In the genomic region with DNA sequence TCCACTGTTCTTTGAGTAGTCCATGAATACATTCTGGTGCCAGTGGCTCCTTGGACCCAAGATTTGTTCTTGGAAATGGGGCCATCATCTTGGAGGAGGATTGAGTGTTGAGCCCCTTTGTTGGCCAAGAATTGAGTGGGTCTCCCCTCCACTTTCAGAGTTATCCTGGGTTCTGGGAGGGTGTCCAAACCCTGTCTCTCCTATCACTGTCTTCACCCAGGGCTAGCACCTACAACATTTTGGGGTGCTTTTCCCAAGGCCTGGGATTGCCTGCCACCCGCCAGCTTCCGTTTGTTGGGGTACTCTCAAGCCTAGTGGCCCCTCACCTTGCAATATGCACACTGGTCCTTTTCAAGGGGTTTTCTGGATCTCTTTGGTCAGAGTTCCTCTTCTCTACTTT, we compare ENCODE assay signal across 17 mouse cellular contexts.
DNase-seq lines count a peak whose midpoint lies in the region.
"Had no signal": no experiment of that assay in that cellular context is flagged by ENCODE, and none has a peak within 500 bp of the region (broad histone marks: within the 10 kb centered on the region; RNA-seq: fewer than 3 reads in every experiment).

No protein-coding gene starts in this region.

- H3K4me3 ChIP-seq in heart, embryonic 10.5 days: no peak overlapping the region

- no peaks in the 10 kb centered on the region for H3K4me1 ChIP-seq in heart, embryonic 10.5 days

- intact Hi-C loops in heart, postnatal 10 days (cut with DNase I): no loop called here

- H3K27ac ChIP-seq in heart, embryonic 10.5 days: no peak overlapping the region

- peaks cover 11% of the 10 kb centered on the region; the same call in 1 of the 2 replicates for H3K36me3 ChIP-seq in heart, embryonic 10.5 days
- H3K36me3 ChIP-seq: G1E had no signal

- WGBS in heart, embryonic 10.5 days: 75% methylated on average over 2 of the region's 2 CpGs

- no peaks in the 10 kb centered on the region for H3K27me3 ChIP-seq in heart, embryonic 10.5 days (ENCODE audit: insufficient read depth, poor library complexity, severe bottlenecking)
- H3K27me3 ChIP-seq: CH12.LX, Patski had no signal

- peaks cover 19% of the 10 kb centered on the region for H3K9me3 ChIP-seq in heart, embryonic 10.5 days

- peak; percentile 61 for DNase-seq in heart, adult 11 months
- DNase-seq in heart, adult 9 months (ENCODE audit: low spot score in 2 of 2): no peak
- peak; percentile 54 for DNase-seq in heart, embryonic 10.5 days (ENCODE audit: low spot score)
- DNase-seq in heart, postnatal 10 days: no peak
- DNase-seq: adrenal gland, adult 2 months; adrenal gland, adult 8-10 months; adrenal gland, postnatal 10 days; adrenal gland, postnatal 14 days; adrenal gland, postnatal 25 days; adrenal gland, postnatal 36 days; B cell, adult 2 months; cerebellum, adult 11 months; cerebellum, adult 11-12 months; cerebellum, adult 18-20 months had no signal

Comparison
In these comparisons a context has a peak if more than half of its experiments do, and no peak if none do; other contexts are left out.
1. DNase-seq: peak in heart, adult 11 months (single experiment) and heart, embryonic 10.5 days (single experiment); none in heart, adult 9 months (0 of 2) and heart, postnatal 10 days (0 of 2).